Mouse (Mus musculus): ENCODE measurements around the gene Lrrc71. TPM values are rescaled to one million over a fixed set of nuclear protein-coding genes. Genes with fewer than 3 reads are reported as not detected.

Gene Lrrc71
- polyA plus RNA-seq, 1 experiment from 2014 or later = 0.34 TPM

GRCm38 (mm10) chr3:87771088-87771487 is 22.7 kb upstream of the Lrrc71 start:
- no peak overlapping the region for H3K4me3 ChIP-seq
- WGBS = 46% methylated on average over 6 of the region's 6 CpGs
- H3K9ac ChIP-seq = no peak overlapping the region
- peaks cover 44% of the 10 kb centered on the region for H3K27me3 ChIP-seq
- no peaks in the 10 kb centered on the region for H3K36me3 ChIP-seq
- peaks cover 11% of the 10 kb centered on the region; the same call in 1 of the 2 replicates for H3K4me1 ChIP-seq
- no peaks in the 10 kb centered on the region for H3K9me3 ChIP-seq
- ATAC-seq (ENCODE audit: insufficient number of reproducible peaks, insufficient read depth, low FRiP score, low TSS enrichment, low read depth) = no peak
- H3K27ac ChIP-seq = no peak overlapping the region
- no peak overlapping the region for H3K4me2 ChIP-seq

- H3K36me3 ChIP-seq = no peaks in the 10 kb centered on the region
- no peak overlapping the region for H3K4me2 ChIP-seq
- peaks cover 15% of the 10 kb centered on the region for H3K4me1 ChIP-seq
- H3K9me3 ChIP-seq = no peaks in the 10 kb centered on the region
- no peak overlapping the region for H3K4me3 ChIP-seq
- H3K27me3 ChIP-seq = peaks cover 38% of the 10 kb centered on the region
- H3K27ac ChIP-seq = no peak overlapping the region
- 0% methylated on average over 4 of the region's 4 CpGs for WGBS
- ATAC-seq (ENCODE audit: insufficient number of reproducible peaks, insufficient read depth, low FRiP score, low TSS enrichment, low read depth) = no peak
- H3K9ac ChIP-seq = no peak overlapping the region
Measured at GRCm38 (mm10) chr3:87770280-87770679, 21.9 kb upstream of the Lrrc71 start.

- no peak for ATAC-seq (ENCODE audit: insufficient number of reproducible peaks, insufficient read depth, low FRiP score, low TSS enrichment, low read depth)
- WGBS = 80% methylated on average over 8 of the region's 8 CpGs
- no peaks in the 10 kb centered on the region for H3K9me3 ChIP-seq
- no peak overlapping the region for H3K4me3 ChIP-seq
- H3K4me2 ChIP-seq = no peak overlapping the region
- H3K27ac ChIP-seq = no peak overlapping the region
- peaks cover 37% of the 10 kb centered on the region for H3K27me3 ChIP-seq
- H3K36me3 ChIP-seq = no peaks in the 10 kb centered on the region
- H3K9ac ChIP-seq = no peak overlapping the region
- H3K4me1 ChIP-seq = peaks cover 23% of the 10 kb centered on the region
Measured at GRCm38 (mm10) chr3:87769506-87769905, 21.1 kb upstream of the Lrrc71 start.

DNA sequence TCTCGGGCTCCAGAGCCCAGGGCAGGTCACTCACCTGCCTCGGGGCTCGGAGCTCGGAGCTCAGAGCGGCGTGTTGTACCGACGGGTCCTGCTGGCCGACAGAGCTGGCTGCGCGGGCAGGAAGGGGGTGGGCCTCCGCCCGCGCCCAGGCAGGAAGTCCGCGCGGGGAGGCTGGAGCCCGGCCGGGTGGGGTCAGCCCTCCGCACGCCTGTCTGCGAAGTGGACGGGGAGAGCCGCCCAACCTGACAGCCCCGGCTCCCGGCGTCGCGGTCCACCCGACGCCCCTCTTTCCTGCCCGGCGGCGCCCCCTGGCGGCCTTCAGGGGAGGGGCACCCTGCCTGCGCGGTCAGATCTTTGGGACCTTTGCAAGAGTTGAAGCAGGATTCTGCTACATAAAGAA is 20.4 kb upstream of the Lrrc71 start:
- H3K9ac ChIP-seq = peak overlapping the region; percentile 65

GRCm38 (mm10) chr3:87768431-87768830 is 20.0 kb upstream of the Lrrc71 start:
- Histone ChIP-seq H3K9me3 (no peaks in the 10 kb centered on the region), H3K4me1 (peaks cover 33% of the 10 kb centered on the region), H3K9ac (peak overlapping the region; percentile 65), H3K27me3 (peaks cover 37% of the 10 kb centered on the region), H3K4me3 (peak overlapping the region; percentile 52), H3K36me3 (no peaks in the 10 kb centered on the region), H3K27ac (peak overlapping the region; percentile 57), H3K4me2 (peak overlapping the region; percentile 65)
- no peak for ATAC-seq (ENCODE audit: insufficient number of reproducible peaks, insufficient read depth, low FRiP score, low TSS enrichment, low read depth)
- 48% methylated on average over 6 of the region's 6 CpGs for WGBS

More for the DNA sequence above, 20.4 kb upstream of the Lrrc71 start:
- Histone ChIP-seq H3K27ac (peak overlapping the region; percentile 57; the same call in 1 of the 2 replicates), H3K9me3 (no peaks in the 10 kb centered on the region), H3K36me3 (no peaks in the 10 kb centered on the region), H3K4me3 (peak overlapping the region; percentile 52), H3K4me2 (peak overlapping the region; percentile 65), H3K4me1 (peaks cover 29% of the 10 kb centered on the region), H3K27me3 (peaks cover 37% of the 10 kb centered on the region)
- WGBS = under 1% methylated on average over 31 of the region's 37 CpGs
- no peak for ATAC-seq (ENCODE audit: insufficient number of reproducible peaks, insufficient read depth, low FRiP score, low TSS enrichment, low read depth)

GRCm38 (mm10) chr3:87767764-87768163 is 19.3 kb upstream of the Lrrc71 start:
- no peaks in the 10 kb centered on the region for H3K36me3 ChIP-seq
- H3K4me3 ChIP-seq = peak overlapping the region; percentile 52
- WGBS = 64% methylated on average over 8 of the region's 8 CpGs
- H3K27ac ChIP-seq = 0 out of 2 replicates have a peak overlapping the region, but pooled peaks have one; percentile 30
- peak overlapping the region; percentile 37; the same call in 1 of the 2 replicates for H3K9ac ChIP-seq
- H3K4me2 ChIP-seq = peak overlapping the region; percentile 65
- no peak for ATAC-seq (ENCODE audit: insufficient number of reproducible peaks, insufficient read depth, low FRiP score, low TSS enrichment, low read depth)
- peaks cover 36% of the 10 kb centered on the region for H3K27me3 ChIP-seq
- no peaks in the 10 kb centered on the region for H3K9me3 ChIP-seq
- H3K4me1 ChIP-seq = peaks cover 39% of the 10 kb centered on the region

DNA sequence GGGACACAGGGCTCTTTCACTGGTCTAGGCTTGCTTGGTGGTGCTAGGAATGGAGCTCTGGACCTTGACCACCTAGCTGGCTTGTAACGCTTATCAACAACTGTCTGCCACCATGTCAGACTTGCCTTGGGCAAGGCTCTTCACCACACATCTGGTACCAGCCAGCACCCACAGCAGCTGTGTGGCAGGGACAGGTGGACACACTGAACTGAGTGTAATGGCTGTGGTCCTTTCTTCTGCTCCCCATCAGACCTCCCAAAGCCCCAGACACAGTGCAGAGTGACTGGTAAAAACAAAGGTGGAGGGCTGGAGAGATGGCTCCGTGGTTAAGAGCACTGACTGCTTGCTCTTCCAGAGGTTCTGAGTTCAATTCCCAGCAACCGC is 17.9 kb upstream of the Lrrc71 start:
- 82% methylated on average over 3 of the region's 3 CpGs for WGBS
- H3K9me3 ChIP-seq = no peaks in the 10 kb centered on the region
- H3K4me1 ChIP-seq = peaks cover 54% of the 10 kb centered on the region

GRCm38 (mm10) chr3:87765631-87766283 is 17.3 kb upstream of the Lrrc71 start:
- Histone ChIP-seq H3K4me2 (0 out of 2 replicates have a peak overlapping the region, but pooled peaks have one; percentile 54), H3K27me3 (peaks cover 19% of the 10 kb centered on the region), H3K4me1 (peaks cover 56% of the 10 kb centered on the region), H3K27ac (peak overlapping the region; percentile 91; the same call in 1 of the 2 replicates), H3K9me3 (no peaks in the 10 kb centered on the region), H3K36me3 (no peaks in the 10 kb centered on the region), H3K4me3 (no peak overlapping the region), H3K9ac (no peak overlapping the region)
- WGBS = 74% methylated on average over 5 of the region's 5 CpGs
- no peak for ATAC-seq (ENCODE audit: insufficient number of reproducible peaks, insufficient read depth, low FRiP score, low TSS enrichment, low read depth)

More for the DNA sequence above, 17.9 kb upstream of the Lrrc71 start:
- Histone ChIP-seq H3K36me3 (no peaks in the 10 kb centered on the region), H3K27me3 (peaks cover 22% of the 10 kb centered on the region), H3K27ac (no peak overlapping the region), H3K9ac (no peak overlapping the region), H3K4me3 (no peak overlapping the region), H3K4me2 (no peak overlapping the region)
- ATAC-seq (ENCODE audit: insufficient number of reproducible peaks, insufficient read depth, low FRiP score, low TSS enrichment, low read depth) = no peak

- no peak for ATAC-seq (ENCODE audit: insufficient number of reproducible peaks, insufficient read depth, low FRiP score, low TSS enrichment, low read depth)
- Histone ChIP-seq H3K9ac (peak overlapping the region; percentile 12; the same call in 1 of the 2 replicates), H3K4me2 (peak overlapping the region; percentile 54), H3K27ac (peak overlapping the region; percentile 91), H3K4me3 (no peak overlapping the region), H3K4me1 (peaks cover 56% of the 10 kb centered on the region), H3K9me3 (no peaks in the 10 kb centered on the region), H3K27me3 (peaks cover 18% of the 10 kb centered on the region), H3K36me3 (no peaks in the 10 kb centered on the region)
- WGBS = 26% methylated on average over 10 of the region's 10 CpGs
Measured at GRCm38 (mm10) chr3:87765091-87765490, 16.7 kb upstream of the Lrrc71 start.

DNA sequence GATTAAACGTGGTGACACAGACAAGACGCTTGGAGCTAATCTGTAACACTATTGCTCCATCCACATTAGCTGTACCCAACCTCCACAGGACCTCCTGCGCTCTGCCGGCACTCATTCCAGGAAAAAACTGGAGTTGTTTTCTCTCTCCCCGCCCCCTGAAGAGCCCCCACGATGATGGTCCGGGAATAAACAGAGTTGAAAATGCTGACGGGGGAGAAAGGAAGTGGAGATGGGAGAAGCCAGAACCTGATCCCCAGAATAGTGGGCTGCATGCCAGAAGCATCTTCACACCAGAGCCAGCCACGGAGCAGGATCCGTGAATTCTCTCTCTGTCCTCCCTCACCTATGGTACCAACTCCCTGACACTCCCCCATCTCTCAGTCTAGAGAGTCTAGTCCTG is 16.1 kb upstream of the Lrrc71 start:
- peak overlapping the region; percentile 28 for H3K4me3 ChIP-seq
- ATAC-seq (ENCODE audit: insufficient number of reproducible peaks, insufficient read depth, low FRiP score, low TSS enrichment, low read depth) = no peak
- peak overlapping the region; percentile 91 for H3K27ac ChIP-seq
- WGBS = 16% methylated on average over 10 of the region's 10 CpGs
- H3K9ac ChIP-seq = peak overlapping the region; percentile 12; the same call in 1 of the 2 replicates
- H3K36me3 ChIP-seq = no peaks in the 10 kb centered on the region
- H3K9me3 ChIP-seq = no peaks in the 10 kb centered on the region
- peaks cover 15% of the 10 kb centered on the region for H3K27me3 ChIP-seq
- H3K4me2 ChIP-seq = peak overlapping the region; percentile 54
- H3K4me1 ChIP-seq = peaks cover 56% of the 10 kb centered on the region

DNA sequence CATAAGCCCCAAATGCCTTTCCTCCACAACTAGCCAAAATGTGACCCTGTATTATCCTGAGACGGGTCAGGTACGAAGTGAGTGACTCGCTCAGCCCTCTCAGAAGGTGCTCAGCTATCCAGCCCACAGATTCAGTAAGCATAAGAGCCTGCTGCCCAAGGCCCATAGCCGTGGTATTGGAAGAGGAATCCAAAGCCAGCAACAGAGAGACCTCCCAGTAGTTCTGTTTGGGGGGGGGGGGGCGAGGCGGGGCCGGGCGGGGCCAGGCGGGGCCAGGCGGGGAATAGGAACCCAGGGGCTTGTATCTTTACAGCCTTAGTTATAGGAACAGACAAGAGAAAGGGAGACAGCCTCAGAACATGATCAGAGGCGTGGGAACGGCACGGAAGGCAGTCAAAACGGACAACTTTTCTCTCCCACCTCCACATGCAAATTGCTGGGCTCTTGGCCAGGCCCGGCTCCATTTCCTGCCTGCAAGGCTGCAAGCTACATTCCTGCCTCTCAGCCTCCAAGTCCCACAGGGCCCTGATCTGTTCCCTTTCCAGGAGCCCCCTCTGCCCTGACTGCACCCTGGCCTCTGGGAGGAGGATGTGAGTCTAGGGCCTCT is 15.4 kb upstream of the Lrrc71 start:
- 7% methylated on average over 15 of the region's 15 CpGs for WGBS
- peak overlapping the region; percentile 91 for H3K27ac ChIP-seq
- H3K4me1 ChIP-seq = peaks cover 60% of the 10 kb centered on the region
- H3K9ac ChIP-seq = peak overlapping the region; percentile 46; the same call in 1 of the 2 replicates
- H3K4me2 ChIP-seq = peak overlapping the region; percentile 54
- peaks cover 12% of the 10 kb centered on the region for H3K27me3 ChIP-seq
- peak; percentile 79 for ATAC-seq (ENCODE audit: insufficient number of reproducible peaks, insufficient read depth, low FRiP score, low TSS enrichment, low read depth)
- H3K9me3 ChIP-seq = no peaks in the 10 kb centered on the region
- H3K36me3 ChIP-seq = no peaks in the 10 kb centered on the region
- H3K4me3 ChIP-seq = peak overlapping the region; percentile 28

GRCm38 (mm10) chr3:87763202-87763601 is 14.8 kb upstream of the Lrrc71 start:
- WGBS = 60% methylated on average over 4 of the region's 4 CpGs

More at GRCm38 (mm10) chr3:87763202-87763601, 14.8 kb upstream of the Lrrc71 start:
- Histone ChIP-seq H3K27ac (peak overlapping the region; percentile 91), H3K4me1 (peaks cover 59% of the 10 kb centered on the region), H3K9me3 (no peaks in the 10 kb centered on the region), H3K27me3 (peaks cover 9% of the 10 kb centered on the region; the same call in 1 of the 2 replicates), H3K4me2 (peak overlapping the region; percentile 54), H3K36me3 (no peaks in the 10 kb centered on the region), H3K4me3 (no peak overlapping the region), H3K9ac (0 out of 2 replicates have a peak overlapping the region, but pooled peaks have one; percentile 46)
- no peak for ATAC-seq (ENCODE audit: insufficient number of reproducible peaks, insufficient read depth, low FRiP score, low TSS enrichment, low read depth)

All from embryonic facial prominence, embryonic 13.5 days (tissue).